Mouse (Mus musculus) midbrain, embryonic 11.5 days (tissue): Measurements from ENCODE around the gene Gabrb3. TPM values are rescaled to one million over a fixed set of nuclear protein-coding genes. Genes with fewer than 3 reads are reported as not detected.

Experiments used
- ATAC-seq: fragments of 200-750 bp; cut with Nextera tagmentation; 2 replicates; pipeline ENCODE4 v1.8.0; 2017; ENCODE audit warnings: moderate TSS enrichment, moderate library complexity; ENCODE audit not compliant: low FRiP score
- DNase-seq: peaks from one replicate; pipeline ENCODE4 v3.0.0; 2015; ENCODE audit warnings: low spot score; ENCODE audit errors: missing footprints
- H3K27ac ChIP-seq: fragments of 300-500 bp; sonication (generic); 2 replicates; pipeline ENCODE4 v1.5.1; 2014; ENCODE audit warnings: low read depth, low read length
- H3K27me3 ChIP-seq: fragments of 300-500 bp; sonication (generic); 2 replicates; pipeline ENCODE4 v1.6.1; 2014; ENCODE audit warnings: mild to moderate bottlenecking, low read length, moderate library complexity, mixed read lengths; ENCODE audit not compliant: control insufficient read depth, insufficient read depth
- H3K36me3 ChIP-seq: fragments of 300-500 bp; sonication (generic); 2 replicates; pipeline ENCODE4 v1.6.1; 2014; ENCODE audit warnings: mild to moderate bottlenecking, low read length, moderate library complexity, mixed read lengths; ENCODE audit not compliant: control insufficient read depth, insufficient read depth
- H3K4me1 ChIP-seq: fragments of 300-500 bp; sonication (generic); 2 replicates; pipeline ENCODE4 v1.6.1; 2014; ENCODE audit warnings: low read length; ENCODE audit not compliant: control insufficient read depth, insufficient read depth
- H3K4me2 ChIP-seq: fragments of 300-500 bp; sonication (generic); 2 replicates; pipeline ENCODE4 v1.6.1; 2014; ENCODE audit warnings: mild to moderate bottlenecking, moderate library complexity
- H3K4me3 ChIP-seq: fragments of 300-500 bp; sonication (generic); 2 replicates; pipeline ENCODE4 v1.5.1; 2014; ENCODE audit warnings: low read depth, low read length
- H3K9ac ChIP-seq: fragments of 300-500 bp; sonication (generic); 2 replicates; pipeline ENCODE4 v1.6.1; 2014; ENCODE audit warnings: low read length
- H3K9me3 ChIP-seq: fragments of 300-500 bp; sonication (generic); 2 replicates; pipeline ENCODE4 v1.6.1; 2016; ENCODE audit warnings: low read length; ENCODE audit not compliant: control insufficient read depth
- WGBS: fragments of 180-500 bp; shearing (Covaris S2); extraction: QIAGEN DNeasy Blood & Tissue Kit; methylation state at CpG from one replicate; pipeline ENCODE4 v1.1.7; 2014; 5-methylcytosine and 5-hydroxymethylcytosine counted together
- polyA plus RNA-seq: library from polyadenylated mRNA; unstranded; fragments of >200 nt; fragmentation: Nextera tagmentation; extraction: Ambion mirVana; gene quantifications from 2 replicates; pipeline ENCODE4 v1.2.1, GENCODE M21; 2014

Gene Gabrb3
- polyA plus RNA-seq, 1 experiment from 2014 or later = 11.7 TPM

DNA sequence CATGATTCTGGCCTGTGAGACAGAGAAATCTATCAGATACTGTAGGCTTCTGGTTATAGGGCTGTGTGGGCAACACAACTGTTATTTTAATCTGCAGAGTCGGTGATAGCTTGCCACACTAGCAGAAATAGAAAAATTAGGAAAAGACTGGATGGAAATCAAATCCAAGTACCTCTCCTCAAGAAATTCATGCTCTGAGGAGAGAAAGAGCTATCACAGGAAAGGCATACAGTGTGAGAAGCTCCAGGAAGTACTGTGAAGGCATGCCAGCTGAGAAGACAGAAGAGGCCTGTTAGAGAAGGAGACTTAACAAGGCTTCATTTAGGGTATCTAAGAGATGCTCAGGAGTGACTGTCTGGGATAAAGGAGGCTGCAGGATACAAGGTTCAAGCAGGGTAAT is 3.2 kb downstream of the Gabrb3 start:
- WGBS = 92% methylated on average over 1 of the region's 1 CpGs
- Histone ChIP-seq H3K9me3 (no peaks in the 10 kb centered on the region), H3K4me3 (no peak overlapping the region), H3K9ac (no peak overlapping the region), H3K4me1 (no peaks in the 10 kb centered on the region), H3K36me3 (no peaks in the 10 kb centered on the region), H3K4me2 (no peak overlapping the region), H3K27me3 (no peaks in the 10 kb centered on the region), H3K27ac (no peak overlapping the region)
- DNase-seq = no peak
- ATAC-seq = no peak

DNA sequence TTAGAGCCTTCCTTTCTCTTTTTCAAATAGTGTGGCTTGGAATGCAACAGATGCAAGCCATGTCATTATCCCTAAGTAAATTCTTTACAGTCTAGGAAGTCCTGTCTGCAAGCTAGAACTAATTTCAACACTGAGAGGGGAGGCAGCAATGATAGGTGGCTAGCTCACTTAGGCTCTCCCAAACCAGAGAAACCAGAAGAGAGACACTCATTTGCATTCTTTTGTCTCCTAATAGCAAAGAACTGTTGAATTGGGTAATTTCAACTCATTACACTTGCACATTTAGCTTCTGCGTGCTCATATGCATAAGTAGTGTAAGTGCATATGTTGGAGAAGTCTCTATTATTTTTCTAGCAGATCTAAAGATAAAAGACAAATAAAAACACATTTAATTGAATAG is 28.7 kb downstream of the Gabrb3 start:
- WGBS = 68% methylated on average over 1 of the region's 1 CpGs
- Histone ChIP-seq H3K27me3 (no peaks in the 10 kb centered on the region), H3K27ac (no peak overlapping the region), H3K4me1 (no peaks in the 10 kb centered on the region), H3K9ac (no peak overlapping the region), H3K4me3 (no peak overlapping the region), H3K4me2 (no peak overlapping the region), H3K9me3 (no peaks in the 10 kb centered on the region), H3K36me3 (no peaks in the 10 kb centered on the region)
- ATAC-seq (no peak), DNase-seq (no peak)

DNA sequence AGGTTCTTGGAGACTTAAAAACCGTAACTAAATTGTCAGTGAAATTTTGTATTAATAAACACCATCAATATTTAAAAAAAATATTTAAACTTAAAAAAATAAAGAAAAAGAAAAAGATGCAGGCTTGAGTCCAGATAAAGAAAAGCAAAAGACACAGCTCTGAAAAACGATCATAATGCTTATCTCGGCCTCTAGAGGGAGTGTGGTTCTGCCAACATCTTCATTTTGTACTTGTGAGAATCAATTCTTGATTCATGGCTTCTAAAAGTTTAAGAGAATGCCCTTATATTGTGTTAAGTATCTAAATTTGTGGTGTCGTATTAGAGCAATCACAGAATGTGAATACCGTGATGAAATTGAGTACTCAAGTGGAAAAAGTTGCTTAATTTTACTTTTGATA is 40.9 kb downstream of the Gabrb3 start:
- H3K27me3 ChIP-seq = no peaks in the 10 kb centered on the region
- H3K9ac ChIP-seq = no peak overlapping the region
- WGBS = 72% methylated on average over 5 of the region's 5 CpGs
- ATAC-seq (no peak), DNase-seq (no peak)
- H3K27ac ChIP-seq = no peak overlapping the region
- H3K36me3 ChIP-seq = no peaks in the 10 kb centered on the region
- H3K4me3 ChIP-seq = no peak overlapping the region
- no peaks in the 10 kb centered on the region for H3K9me3 ChIP-seq
- no peak overlapping the region for H3K4me2 ChIP-seq
- H3K4me1 ChIP-seq = no peaks in the 10 kb centered on the region

DNA sequence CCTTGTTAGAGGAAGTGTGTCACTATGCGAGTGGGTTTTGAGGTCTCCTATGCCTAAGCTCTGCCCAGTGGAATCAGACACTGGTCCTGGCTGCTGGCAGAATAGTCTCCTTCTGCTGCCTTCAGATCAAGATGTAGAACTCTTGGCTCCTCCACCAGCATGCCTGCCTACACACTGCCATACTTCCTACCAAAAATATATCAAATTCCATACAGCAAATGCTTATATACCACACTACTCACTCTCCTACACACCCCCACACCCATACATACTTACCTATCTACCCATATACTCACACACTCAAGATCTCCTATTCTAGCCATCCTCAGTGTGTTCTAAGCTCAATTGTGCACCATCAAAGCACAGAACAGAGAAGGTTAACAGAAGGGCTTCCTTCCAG is 51.8 kb downstream of the Gabrb3 start:
- Histone ChIP-seq H3K9ac (no peak overlapping the region), H3K27me3 (no peaks in the 10 kb centered on the region), H3K36me3 (no peaks in the 10 kb centered on the region), H3K4me1 (no peaks in the 10 kb centered on the region), H3K9me3 (no peaks in the 10 kb centered on the region), H3K4me3 (no peak overlapping the region), H3K27ac (no peak overlapping the region), H3K4me2 (no peak overlapping the region)
- no peak for ATAC-seq
- DNase-seq = no peak
- 100% methylated on average over 1 of the region's 1 CpGs for WGBS

DNA sequence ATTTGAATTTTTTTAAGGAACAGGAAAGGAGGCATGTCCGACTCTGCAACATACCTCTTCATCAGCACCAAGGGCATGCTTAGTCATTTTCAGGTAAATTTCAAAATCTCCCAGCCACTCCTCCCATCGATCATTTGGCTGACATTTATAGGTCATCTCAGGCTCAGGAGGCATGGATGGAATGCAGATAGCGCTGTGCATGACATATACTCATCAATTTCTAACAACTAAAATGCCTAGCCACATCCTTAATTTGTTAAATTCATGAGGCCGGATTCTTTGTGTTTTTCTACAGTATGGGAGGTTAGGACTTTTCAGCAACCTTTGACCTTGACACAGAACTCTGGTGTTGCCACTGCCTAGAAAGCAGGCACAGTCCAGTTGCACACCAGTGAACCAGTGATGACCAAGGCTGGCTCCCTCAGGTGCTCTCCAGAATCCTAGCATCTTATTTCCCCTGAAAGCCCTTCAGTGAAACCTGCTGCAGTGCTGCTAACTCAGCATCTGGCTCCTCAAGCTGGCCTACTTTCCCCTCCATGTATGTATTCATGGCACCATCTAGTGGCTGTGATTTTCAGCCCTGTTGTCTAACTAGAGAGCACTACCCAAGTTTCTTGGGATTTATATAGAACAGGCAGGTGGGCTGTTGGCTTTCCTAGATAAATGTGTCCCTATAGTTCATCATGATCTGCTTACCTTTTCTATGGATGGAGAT is 54.5 kb downstream of the Gabrb3 start:
- no peak overlapping the region for H3K9ac ChIP-seq
- 86% methylated on average over 4 of the region's 4 CpGs for WGBS
- no peaks in the 10 kb centered on the region for H3K36me3 ChIP-seq
- no peak for DNase-seq
- H3K4me1 ChIP-seq = no peaks in the 10 kb centered on the region
- no peak overlapping the region for H3K4me3 ChIP-seq
- no peaks in the 10 kb centered on the region for H3K9me3 ChIP-seq
- ATAC-seq = peak; percentile 67; the same call in 1 of the 2 replicates
- no peak overlapping the region for H3K27ac ChIP-seq
- H3K27me3 ChIP-seq = no peaks in the 10 kb centered on the region
- no peak overlapping the region for H3K4me2 ChIP-seq

DNA sequence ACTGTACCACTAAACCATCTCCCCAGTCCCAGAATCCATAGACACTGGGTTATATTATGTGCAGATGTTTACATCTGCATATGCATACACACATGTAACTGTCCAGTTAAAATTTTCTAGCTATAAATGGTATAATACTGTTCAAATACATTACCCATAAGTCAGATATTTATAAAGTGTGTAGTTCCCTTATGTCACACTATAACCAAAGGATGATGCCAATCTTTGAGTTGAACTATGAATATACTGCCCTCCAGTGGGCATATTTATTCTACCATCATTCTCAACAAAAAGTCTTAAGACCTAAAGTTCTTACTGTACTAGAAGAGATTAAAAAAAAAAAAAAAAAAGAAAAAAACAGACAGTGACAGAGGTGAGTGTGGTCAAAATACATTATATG is 63.4 kb downstream of the Gabrb3 start:
- no peak overlapping the region for H3K4me2 ChIP-seq
- no peak overlapping the region for H3K9ac ChIP-seq
- no peak overlapping the region for H3K27ac ChIP-seq
- ATAC-seq (peak; percentile 40; the same call in 1 of the 2 replicates), DNase-seq (no peak)
- no peaks in the 10 kb centered on the region for H3K36me3 ChIP-seq
- no peaks in the 10 kb centered on the region for H3K9me3 ChIP-seq
- H3K27me3 ChIP-seq = no peaks in the 10 kb centered on the region
- H3K4me3 ChIP-seq = no peak overlapping the region
- no peaks in the 10 kb centered on the region for H3K4me1 ChIP-seq

DNA sequence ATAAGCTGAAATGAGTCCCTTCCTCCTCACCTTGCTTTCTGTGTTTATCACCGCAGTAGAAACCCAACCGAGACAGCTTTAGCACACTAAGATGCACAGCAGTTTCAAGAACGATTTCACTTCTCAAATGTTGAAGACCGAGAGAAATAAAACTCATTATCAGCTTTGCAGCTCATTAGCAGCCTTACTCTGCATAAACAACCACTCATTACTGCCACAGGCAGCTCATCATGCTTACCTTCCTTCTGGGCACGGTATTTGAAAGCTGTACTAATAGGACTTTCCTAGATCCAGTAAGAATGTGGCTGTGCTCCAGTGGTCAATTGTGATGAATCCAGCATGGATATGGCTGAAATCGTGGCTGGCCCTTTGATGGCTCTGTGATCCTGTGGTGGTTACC is 67.4 kb downstream of the Gabrb3 start:
- Histone ChIP-seq H3K4me3 (no peak overlapping the region), H3K27ac (no peak overlapping the region), H3K4me2 (no peak overlapping the region), H3K36me3 (no peaks in the 10 kb centered on the region), H3K4me1 (no peaks in the 10 kb centered on the region), H3K9ac (no peak overlapping the region), H3K27me3 (no peaks in the 10 kb centered on the region), H3K9me3 (no peaks in the 10 kb centered on the region)
- no peak for ATAC-seq
- 84% methylated on average over 6 of the region's 6 CpGs for WGBS
- no peak for DNase-seq

DNA sequence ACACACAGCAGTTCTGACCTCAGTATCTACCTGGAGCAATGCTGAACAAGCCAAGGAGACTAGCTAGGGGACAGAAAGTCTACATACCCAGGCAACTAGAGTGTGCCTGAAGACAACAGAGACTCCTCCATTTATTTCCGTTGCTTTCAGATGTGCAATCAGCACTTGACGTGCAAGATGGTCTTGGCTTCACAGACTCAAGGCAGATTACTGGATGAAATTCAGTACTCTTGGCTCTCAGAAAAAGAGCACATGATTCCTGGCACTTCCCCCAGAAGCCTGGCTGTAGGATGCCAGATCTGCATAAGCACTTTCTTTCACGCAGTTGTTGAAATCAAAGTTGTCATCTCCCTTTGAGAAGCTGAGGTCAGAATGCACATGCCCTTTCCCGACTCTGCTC is 72.3 kb downstream of the Gabrb3 start:
- Histone ChIP-seq H3K4me1 (no peaks in the 10 kb centered on the region), H3K9ac (no peak overlapping the region), H3K27ac (no peak overlapping the region), H3K36me3 (no peaks in the 10 kb centered on the region), H3K4me2 (no peak overlapping the region), H3K9me3 (no peaks in the 10 kb centered on the region), H3K27me3 (no peaks in the 10 kb centered on the region), H3K4me3 (no peak overlapping the region)
- ATAC-seq (no peak), DNase-seq (no peak)
- WGBS = 70% methylated on average over 4 of the region's 4 CpGs

DNA sequence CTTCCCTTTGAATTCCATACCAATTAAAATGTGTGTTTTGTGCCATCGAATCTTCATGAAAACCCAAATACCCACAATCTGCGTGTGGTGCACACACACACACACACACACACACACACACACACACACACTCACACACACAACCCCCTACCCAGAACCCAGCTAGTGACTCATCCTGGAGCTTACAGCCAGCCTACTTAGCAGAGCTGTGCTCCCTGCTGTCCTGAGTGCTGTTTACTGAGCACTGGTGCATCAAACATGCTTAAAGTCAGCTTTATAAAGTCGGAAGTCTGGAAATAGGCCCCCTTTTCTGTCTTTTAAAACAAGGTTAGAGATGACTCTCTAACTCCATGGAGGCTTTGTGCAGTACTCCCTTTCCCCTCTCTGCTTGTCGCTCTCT is 83.3 kb downstream of the Gabrb3 start:
- H3K9ac ChIP-seq = no peak overlapping the region
- WGBS = 76% methylated on average over 4 of the region's 4 CpGs
- no peaks in the 10 kb centered on the region for H3K36me3 ChIP-seq
- no peak overlapping the region for H3K4me2 ChIP-seq
- H3K4me1 ChIP-seq = no peaks in the 10 kb centered on the region
- peaks cover 8% of the 10 kb centered on the region for H3K27me3 ChIP-seq
- no peak overlapping the region for H3K4me3 ChIP-seq
- no peaks in the 10 kb centered on the region for H3K9me3 ChIP-seq
- H3K27ac ChIP-seq = no peak overlapping the region
- no peak for DNase-seq
- ATAC-seq = no peak
